Mouse (Mus musculus) spleen, postnatal 0 days (tissue): ENCODE data around the gene A930017K11Rik. TPM values are rescaled to one million over a fixed set of nuclear protein-coding genes. Genes with fewer than 3 reads are reported as not detected.

ENCODE experiments used
- polyA plus RNA-seq: library from polyadenylated mRNA; unstranded; fragments of >200 nt; fragmentation: Nextera tagmentation; extraction: Ambion mirVana; gene quantifications from 2 replicates; pipeline ENCODE4 v1.2.1, GENCODE M21; 2015

The A930017K11Rik gene
- polyA plus RNA-seq: 0.07 and 0.11 TPM in 2 replicates

GRCm38 (mm10) chr17:25951803-25952623 is at the start of gene A930017K11Rik:
Gene A930017K11Rik (minus strand): TSS chr17:25952565.

GRCm38 (mm10) chr17:25985306-25986294 is 33.2 kb upstream of the A930017K11Rik start, which contains the start of gene Capn15:
Gene Capn15 (minus strand): TSS chr17:25985796.

GRCm38 (mm10) chr17:25944366-25945163 is 7.8 kb downstream of the A930017K11Rik start, which contains the start of the genes Pigq and Nhlrc4:
Gene Pigq (minus strand): TSS chr17:25944936.
Gene Nhlrc4 (minus strand): TSS chr17:25944961.

GRCm38 (mm10) chr17:25919144-25919785 is 33.1 kb downstream of the A930017K11Rik start, which contains the start of gene Rab40c:
Gene Rab40c (minus strand): TSS chr17:25919727.

Other genes starting within 250 kb of the A930017K11Rik start
- gene Gng13, start 235.4 kb downstream of the A930017K11Rik start, polyA plus RNA-seq: 0.97 and 2.3 TPM in 2 replicates
- gene Chtf18, start 225.1 kb downstream of the A930017K11Rik start, polyA plus RNA-seq: 23.3 and 29.4 TPM in 2 replicates
- 9.7 and 10.3 TPM in 2 replicates for gene Rpusd1, start 224.9 kb downstream of the A930017K11Rik start, polyA plus RNA-seq
- not detected in 2 replicates for gene Mslnl, start 216.5 kb downstream of the A930017K11Rik start, polyA plus RNA-seq
- 66.0 and 71.7 TPM in 2 replicates for gene Msln, start 198.2 kb downstream of the A930017K11Rik start, polyA plus RNA-seq
- gene Narfl, start 178.8 kb downstream of the A930017K11Rik start, polyA plus RNA-seq: 17.6 and 18.6 TPM in 2 replicates
- gene Haghl, start 166.9 kb downstream of the A930017K11Rik start, polyA plus RNA-seq: 24.5 and 25.5 TPM in 2 replicates
- gene Ccdc78, start 166.0 kb downstream of the A930017K11Rik start, polyA plus RNA-seq: 0.10 and 0.19 TPM in 2 replicates
- 64.4 and 68.0 TPM in 2 replicates for gene Fam173a, start 159.7 kb downstream of the A930017K11Rik start, polyA plus RNA-seq
- not detected in 2 replicates for gene AC134908.4, start 156.9 kb downstream of the A930017K11Rik start, polyA plus RNA-seq
- gene Metrn, start 155.4 kb downstream of the A930017K11Rik start, polyA plus RNA-seq: 42.7 and 43.8 TPM in 2 replicates
- gene Fbxl16, start 143.5 kb downstream of the A930017K11Rik start, polyA plus RNA-seq: 0.38 and 0.73 TPM in 2 replicates
- gene Wdr24, start 128.9 kb downstream of the A930017K11Rik start, polyA plus RNA-seq: 9.9 and 11.4 TPM in 2 replicates
- gene Jmjd8, start 123.7 kb downstream of the A930017K11Rik start, polyA plus RNA-seq: 12.0 and 13.3 TPM in 2 replicates
- 123 and 132 TPM in 2 replicates for gene Stub1, start 119.2 kb downstream of the A930017K11Rik start, polyA plus RNA-seq
- gene Rhbdl1, start 115.3 kb downstream of the A930017K11Rik start, polyA plus RNA-seq: 1.4 and 1.9 TPM in 2 replicates
- 1.0 and 1.1 TPM in 2 replicates for gene Gm20683, start 110.8 kb downstream of the A930017K11Rik start, polyA plus RNA-seq
- 12.9 and 13.5 TPM in 2 replicates for gene Rhot2, start 107.7 kb downstream of the A930017K11Rik start, polyA plus RNA-seq
- gene Wdr90, start 91.1 kb downstream of the A930017K11Rik start, polyA plus RNA-seq: 10.9 and 12.9 TPM in 2 replicates
- gene Mcrip2, start 83.8 kb downstream of the A930017K11Rik start, polyA plus RNA-seq: 38.2 and 38.4 TPM in 2 replicates
- 34.2 and 34.8 TPM in 2 replicates for gene Mettl26, start 77.5 kb downstream of the A930017K11Rik start, polyA plus RNA-seq
- gene Wfikkn1, start 71.7 kb downstream of the A930017K11Rik start, polyA plus RNA-seq: 0.30 and 0.38 TPM in 2 replicates
- 7.1 and 9.0 TPM in 2 replicates for gene Rab40c, start 32.8 kb downstream of the A930017K11Rik start, polyA plus RNA-seq
- 119 and 130 TPM in 2 replicates for gene Pigq, start 7.6 kb downstream of the A930017K11Rik start, polyA plus RNA-seq
- gene Nhlrc4, start 7.6 kb downstream of the A930017K11Rik start, polyA plus RNA-seq: 7.8 and 8.1 TPM in 2 replicates
- 15.0 and 15.2 TPM in 2 replicates for gene Capn15, start 33.2 kb upstream of the A930017K11Rik start, polyA plus RNA-seq
- gene Rab11fip3, start 117.0 kb upstream of the A930017K11Rik start, polyA plus RNA-seq: 3.0 and 3.6 TPM in 2 replicates
- gene Decr2, start 137.8 kb upstream of the A930017K11Rik start, polyA plus RNA-seq: 7.4 and 9.5 TPM in 2 replicates
- 70.6 and 73.3 TPM in 2 replicates for gene Nme4, start 143.0 kb upstream of the A930017K11Rik start, polyA plus RNA-seq
- gene Tmem8, start 160.7 kb upstream of the A930017K11Rik start, polyA plus RNA-seq: 3.2 and 4.2 TPM in 2 replicates
- gene Mrpl28, start 170.9 kb upstream of the A930017K11Rik start, polyA plus RNA-seq: 127 and 135 TPM in 2 replicates
- gene Axin1, start 186.1 kb upstream of the A930017K11Rik start, polyA plus RNA-seq: 5.7 and 7.1 TPM in 2 replicates
- 71.2 and 101 TPM in 2 replicates for gene Pdia2, start 246.5 kb upstream of the A930017K11Rik start, polyA plus RNA-seq